Mouse (Mus musculus): Measurements from ENCODE around the gene Pigs.

Gene Pigs

GRCm38 (mm10) chr11:78380996-78381395 lies 52.8 kb downstream of the Pigs start:
- H3K9me3 ChIP-seq (ENCODE audit: low read length), result no peaks in the 10 kb centered on the region
- H3K27me3 ChIP-seq (ENCODE audit: insufficient read depth, low read length), result peaks cover 38% of the 10 kb centered on the region
- no peak overlapping the region for H3K4me3 ChIP-seq (replicated peaks; ENCODE audit: low read length)
- H3K4me1 ChIP-seq (replicated peaks; ENCODE audit: low read depth, low read length), result peaks cover 23% of the 10 kb centered on the region
- TF ChIP-seq NANOG (IDR thresholded peaks at IDR 0.05; ENCODE audit: borderline replicate concordance, low read length) (no peak), CTCF (conservative IDR thresholded peaks at IDR 0.05; ENCODE audit: low read length) (no peak), POU5F1 (IDR thresholded peaks at IDR 0.05; ENCODE audit: borderline replicate concordance, low read length) (no peak)
- no peaks in the 10 kb centered on the region for H3K36me3 ChIP-seq (ENCODE audit: insufficient read depth, low read length)

GRCm38 (mm10) chr11:78382286-78382685 lies 54.1 kb downstream of the Pigs start:
- no peaks in the 10 kb centered on the region for H3K9me3 ChIP-seq (ENCODE audit: low read length)

GRCm38 (mm10) chr11:78382701-78383100 lies 54.5 kb downstream of the Pigs start:
- no peak for TF ChIP-seq POU5F1 (IDR thresholded peaks at IDR 0.05; ENCODE audit: borderline replicate concordance, low read length)
- no peak for TF ChIP-seq NANOG (IDR thresholded peaks at IDR 0.05; ENCODE audit: borderline replicate concordance, low read length)
- no peak for TF ChIP-seq CTCF (conservative IDR thresholded peaks at IDR 0.05; ENCODE audit: low read length)

More at GRCm38 (mm10) chr11:78382286-78382685, 54.1 kb downstream of the Pigs start:
- Histone ChIP-seq H3K4me1 (replicated peaks; ENCODE audit: low read depth, low read length) (peaks cover 21% of the 10 kb centered on the region), H3K36me3 (ENCODE audit: insufficient read depth, low read length) (no peaks in the 10 kb centered on the region), H3K27me3 (ENCODE audit: insufficient read depth, low read length) (peaks cover 40% of the 10 kb centered on the region), H3K4me3 (replicated peaks; ENCODE audit: low read length) (no peak overlapping the region)
- TF ChIP-seq POU5F1 (IDR thresholded peaks at IDR 0.05; ENCODE audit: borderline replicate concordance, low read length), result no peak
- TF ChIP-seq CTCF (conservative IDR thresholded peaks at IDR 0.05; ENCODE audit: low read length), result no peak
- no peak for TF ChIP-seq NANOG (IDR thresholded peaks at IDR 0.05; ENCODE audit: borderline replicate concordance, low read length)

GRCm38 (mm10) chr11:78385776-78386175 lies 57.6 kb downstream of the Pigs start:
- TF ChIP-seq CTCF (conservative IDR thresholded peaks at IDR 0.05; ENCODE audit: low read length), result no peak
- TF ChIP-seq POU5F1 (IDR thresholded peaks at IDR 0.05; ENCODE audit: borderline replicate concordance, low read length), result no peak
- no peak for TF ChIP-seq NANOG (IDR thresholded peaks at IDR 0.05; ENCODE audit: borderline replicate concordance, low read length)
- Histone ChIP-seq H3K27me3 (ENCODE audit: insufficient read depth, low read length) (peaks cover 29% of the 10 kb centered on the region), H3K4me3 (replicated peaks; ENCODE audit: low read length) (no peak overlapping the region), H3K9me3 (ENCODE audit: low read length) (no peaks in the 10 kb centered on the region), H3K36me3 (ENCODE audit: insufficient read depth, low read length) (no peaks in the 10 kb centered on the region), H3K4me1 (replicated peaks; ENCODE audit: low read depth, low read length) (peaks cover 14% of the 10 kb centered on the region)

More at GRCm38 (mm10) chr11:78382701-78383100, 54.5 kb downstream of the Pigs start:
- Histone ChIP-seq H3K4me1 (replicated peaks; ENCODE audit: low read depth, low read length) (peaks cover 18% of the 10 kb centered on the region), H3K27me3 (ENCODE audit: insufficient read depth, low read length) (peaks cover 42% of the 10 kb centered on the region), H3K9me3 (ENCODE audit: low read length) (no peaks in the 10 kb centered on the region), H3K36me3 (ENCODE audit: insufficient read depth, low read length) (no peaks in the 10 kb centered on the region), H3K4me3 (replicated peaks; ENCODE audit: low read length) (no peak overlapping the region)

- TF ChIP-seq NANOG (IDR thresholded peaks at IDR 0.05; ENCODE audit: borderline replicate concordance, low read length) (no peak), POU5F1 (IDR thresholded peaks at IDR 0.05; ENCODE audit: borderline replicate concordance, low read length) (no peak), CTCF (conservative IDR thresholded peaks at IDR 0.05; ENCODE audit: low read length) (no peak)
- H3K27me3 ChIP-seq (ENCODE audit: insufficient read depth, low read length), result peaks cover 28% of the 10 kb centered on the region
- no peak within 1 kb of the TSS for H3K4me3 ChIP-seq (replicated peaks; ENCODE audit: low read length)
- no peaks in the 10 kb centered on the region for H3K36me3 ChIP-seq (ENCODE audit: insufficient read depth, low read length)
- no peaks in the 10 kb centered on the region for H3K9me3 ChIP-seq (ENCODE audit: low read length)
- peaks cover 14% of the 10 kb centered on the region for H3K4me1 ChIP-seq (replicated peaks; ENCODE audit: low read depth, low read length)
Observed at GRCm38 (mm10) chr11:78386508-78387043, 58.4 kb downstream of the Pigs start, which contains the start of gene Foxn1. Gene Foxn1, minus strand, starts transcription at chr11:78386558.

Measured in E14TG2a.4 (cell line).